Mouse (Mus musculus) large intestine, adult 2 months (tissue): ENCODE results near the gene Trit1. TPM values are rescaled to one million over a fixed set of nuclear protein-coding genes. Genes with fewer than 3 reads are reported as not detected.

Experiments used
- DNase-seq: peaks from one replicate; pipeline ENCODE4 v3.0.0-alpha.2; 2012; ENCODE audit warnings: low read depth, low spot score
- WGBS: fragments of 180-500 bp; shearing (Covaris S2); methylation state at CpG from one replicate; pipeline ENCODE4 v1.1.7; 2018; 5-methylcytosine and 5-hydroxymethylcytosine counted together
- polyA plus RNA-seq: library from polyadenylated mRNA; depleted of rRNA; stranded (reverse); fragments of >200 nt; gene quantifications from 2 replicates; pipeline ENCODE4 v1.2.3, GENCODE M21; 2012; rRNA removed

Gene Trit1
- polyA plus RNA-seq, 1 experiment: 3.0 TPM

- no peak for DNase-seq
- WGBS: 79% methylated on average over 5 of the region's 5 CpGs
These were observed 76.2 kb downstream of the Trit1 start for GRCm38 (mm10) chr4:123092621-123093020.

DNA sequence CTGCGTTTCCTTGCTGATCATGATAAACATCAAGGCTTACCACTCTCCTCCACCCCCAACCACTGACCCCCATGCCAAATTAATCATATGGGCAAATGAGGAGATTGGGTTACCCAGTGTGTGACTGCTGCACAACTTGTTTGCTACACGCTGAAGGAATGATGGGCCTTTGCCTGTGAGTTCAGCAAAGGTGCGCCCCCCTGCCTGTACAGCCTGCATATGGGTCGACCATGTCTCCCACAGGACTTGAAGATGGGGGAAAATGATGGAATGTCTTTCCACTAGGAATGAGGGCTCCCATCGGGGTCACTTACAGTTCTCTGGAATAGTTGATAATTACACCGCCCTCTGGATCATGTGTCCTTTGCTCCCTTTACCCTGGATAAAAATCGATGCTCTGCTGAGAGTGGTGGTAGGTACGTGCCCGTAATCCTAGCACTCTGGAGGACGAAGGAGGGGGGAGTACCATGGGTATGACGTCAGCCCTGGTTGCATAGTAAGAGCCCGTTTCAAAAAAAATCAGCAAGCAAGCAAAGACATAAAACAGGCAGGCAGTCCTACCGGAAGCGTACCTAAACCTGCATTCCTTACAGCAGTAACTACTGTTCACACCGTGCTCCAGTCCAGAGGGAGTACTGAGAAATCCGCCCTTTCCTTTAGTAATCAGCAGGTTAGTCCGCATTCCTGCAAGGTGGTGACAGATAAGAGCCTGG lies 76.8 kb downstream of the Trit1 start:
- DNase-seq: no peak

DNA sequence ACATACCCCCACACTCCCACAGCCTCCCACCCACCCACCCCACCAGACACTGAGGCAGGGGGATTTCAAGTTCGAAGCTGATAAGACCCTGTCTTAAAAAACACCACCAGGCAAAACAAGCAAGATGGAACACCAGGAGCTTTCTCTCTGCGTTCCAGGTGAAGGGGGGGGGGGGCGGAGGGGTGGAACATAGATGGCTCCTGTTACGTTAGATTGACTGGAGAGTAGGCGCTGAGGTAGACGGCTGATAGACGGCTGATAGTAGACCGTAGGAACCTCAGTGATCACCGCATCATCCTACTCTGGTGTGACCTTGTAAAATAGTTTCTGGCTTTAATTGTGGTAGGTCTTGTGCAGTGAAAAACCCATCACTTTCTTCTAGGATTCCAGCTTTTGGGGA lies 77.5 kb downstream of the Trit1 start:
- WGBS: 53% methylated on average over 9 of the region's 9 CpGs
- DNase-seq: no peak

More for the DNA sequence above, 76.8 kb downstream of the Trit1 start:
- WGBS: 34% methylated on average over 17 of the region's 17 CpGs

Other genes with a start within 250 kb of the Trit1 start
- gene Ppt1, start 180.4 kb upstream of the Trit1 start, polyA plus RNA-seq: 26.7 and 32.5 TPM in 2 replicates
- gene Cap1, start 130.5 kb upstream of the Trit1 start, polyA plus RNA-seq: 151 and 177 TPM in 2 replicates
- 17.2 and 20.2 TPM in 2 replicates for gene Mfsd2a, start 55.4 kb upstream of the Trit1 start, polyA plus RNA-seq
- gene Mycl, start 20.9 kb upstream of the Trit1 start, polyA plus RNA-seq: 9.8 and 11.2 TPM in 2 replicates
- gene Bmp8b, start 88.6 kb downstream of the Trit1 start, polyA plus RNA-seq: 4.0 and 6.9 TPM in 2 replicates
- gene Oxct2b, start 99.7 kb downstream of the Trit1 start, polyA plus RNA-seq: 0.15 and 0.66 TPM in 2 replicates
- gene Ppie, start 123.4 kb downstream of the Trit1 start, polyA plus RNA-seq: 18.1 and 19.1 TPM in 2 replicates
- 0.68 and 0.91 TPM in 2 replicates for gene Hpcal4, start 166.6 kb downstream of the Trit1 start, polyA plus RNA-seq
- 0.09 and 0.26 TPM in 2 replicates for gene Nt5c1a, start 184.9 kb downstream of the Trit1 start, polyA plus RNA-seq
- gene Heyl, start 217.0 kb downstream of the Trit1 start, polyA plus RNA-seq: 0.92 and 1.2 TPM in 2 replicates
- 77.2 and 82.4 TPM in 2 replicates for gene Pabpc4, start 245.8 kb downstream of the Trit1 start, polyA plus RNA-seq